Comparison of ENCODE assay signal across 8 mouse cellular contexts in the genomic region with DNA sequence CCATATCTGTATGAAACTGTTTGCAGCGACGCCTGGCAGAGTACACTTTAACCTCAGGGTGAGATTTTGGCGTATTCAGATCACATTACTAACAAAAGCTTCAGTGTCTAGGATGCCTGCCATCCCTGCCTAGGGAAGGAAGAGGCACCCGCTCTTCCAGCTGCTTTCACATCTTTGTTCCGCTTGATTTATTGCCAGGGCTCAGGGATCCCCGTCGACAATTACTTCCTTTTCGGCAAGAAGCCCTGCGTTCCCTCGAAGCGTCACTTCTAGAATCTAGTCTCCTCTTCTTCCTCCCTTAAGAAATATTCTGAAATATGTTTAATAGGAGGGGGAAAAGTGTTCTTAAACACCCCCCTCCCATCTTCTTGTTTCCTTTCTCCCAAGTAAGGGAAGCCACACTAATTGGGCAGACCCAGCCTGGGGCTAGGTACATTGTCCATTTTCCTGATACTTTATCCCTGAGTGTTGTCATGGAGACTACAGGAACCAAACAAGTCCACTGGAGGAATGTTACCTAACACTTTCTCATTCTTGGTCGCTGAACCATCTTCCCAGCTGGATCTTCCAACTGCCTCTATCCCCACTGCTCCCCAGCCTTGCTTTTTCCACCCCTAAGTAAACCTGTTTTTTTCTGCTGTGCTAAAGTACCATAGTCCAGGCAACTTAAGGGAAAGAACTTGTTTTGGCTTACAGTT. TPM values are rescaled to one million over a fixed set of nuclear protein-coding genes. Genes with fewer than 3 reads are reported as not detected.
DNase-seq lines count a peak whose midpoint lies in the region; ATAC-seq and TF ChIP-seq lines count a peak whose summit lies in the region.

No protein-coding gene starts in this region.

- WGBS in heart, embryonic 11.5 days (ENCODE audit: insufficient replicate concordance) = 27% methylated on average over 12 of the region's 12 CpGs
- 13% methylated on average over 12 of the region's 12 CpGs for WGBS in limb, embryonic 10.5 days
- WGBS in cerebellum, adult 2 months = 5% methylated on average over 12 of the region's 12 CpGs

- ATAC-seq in heart, embryonic 11.5 days (replicated peaks; ENCODE audit: insufficient number of reproducible peaks, low FRiP score, low TSS enrichment) = no peak

- H3K4me1 ChIP-seq in heart, embryonic 11.5 days (ENCODE audit: control insufficient read depth, insufficient read depth, low read length) = no peaks in the 10 kb centered on the region
- peaks cover 18% of the 10 kb centered on the region for H3K4me1 ChIP-seq in limb, embryonic 10.5 days
- no peaks in the 10 kb centered on the region for H3K4me1 ChIP-seq in cerebellum, adult 2 months (ENCODE audit: control insufficient read depth, insufficient read depth, low read length)

- H3K9me3 ChIP-seq in heart, embryonic 11.5 days (replicated peaks; ENCODE audit: control insufficient read depth, low read length) = no peaks in the 10 kb centered on the region
- no peaks in the 10 kb centered on the region for H3K9me3 ChIP-seq in limb, embryonic 10.5 days (replicated peaks)

- no peak for TF ChIP-seq POLR2A in cerebellum, adult 2 months (IDR thresholded peaks at IDR 0.05; ENCODE audit: borderline replicate concordance, insufficient read depth, low read length)

- TF ChIP-seq CTCF in cerebellum, adult 2 months (IDR thresholded peaks at IDR 0.05; ENCODE audit: borderline replicate concordance, insufficient read depth, low read depth, low read length) = no peak

- no peaks in the 10 kb centered on the region for H3K36me3 ChIP-seq in heart, embryonic 11.5 days (ENCODE audit: control insufficient read depth, insufficient read depth, low read length)
- no peaks in the 10 kb centered on the region for H3K36me3 ChIP-seq in limb, embryonic 10.5 days

- DNase-seq in layer of hippocampus, postnatal 10 days (ENCODE audit: low spot score in 2 of 2) = peak; percentile 18 to 27
- DNase-seq in layer of hippocampus, postnatal 25 days (ENCODE audit: extremely low spot score in 1 of 2, low spot score in 1 of 2) = no peak
- peak; percentile 81 for DNase-seq in embryo, embryonic 10.5 days (ENCODE audit: low spot score)
- no peak for DNase-seq in limb, embryonic 10.5 days (ENCODE audit: low spot score)
- DNase-seq in retina, embryonic 14.5 days (ENCODE audit: low spot score) = peak; percentile 70
- no peak for DNase-seq in cerebellum, adult 2 months
- DNase-seq in cerebellum, adult 9-10 months = no peak

- H3K27ac ChIP-seq in heart, embryonic 11.5 days (ENCODE audit: low read depth, low read length) = no peak overlapping the region
- H3K27ac ChIP-seq in limb, embryonic 10.5 days = peak overlapping the region; percentile 42
- no peak overlapping the region for H3K27ac ChIP-seq in cerebellum, adult 2 months (ENCODE audit: insufficient read depth, low read length)

- no peak overlapping the region for H3K4me3 ChIP-seq in heart, embryonic 11.5 days (ENCODE audit: low read depth, low read length)
- peak overlapping the region; percentile 30 for H3K4me3 ChIP-seq in limb, embryonic 10.5 days
- H3K4me3 ChIP-seq in cerebellum, adult 2 months (replicated peaks; ENCODE audit: insufficient read depth, low read depth, low read length) = no peak overlapping the region

- no peak overlapping the region for H3K9ac ChIP-seq in heart, embryonic 11.5 days (ENCODE audit: low read depth, low read length)

- no peaks in the 10 kb centered on the region for H3K27me3 ChIP-seq in heart, embryonic 11.5 days (ENCODE audit: control insufficient read depth, insufficient read depth, low read length)
- H3K27me3 ChIP-seq in limb, embryonic 10.5 days (ENCODE audit: low read depth, poor library complexity, severe bottlenecking) = no peaks in the 10 kb centered on the region
- no peaks in the 10 kb centered on the region for H3K27me3 ChIP-seq in cerebellum, adult 2 months (ENCODE audit: control insufficient read depth, insufficient read depth, low read length)

- H3K4me2 ChIP-seq in heart, embryonic 11.5 days = peak overlapping the region; percentile 45

RNA-seq across cellular contexts. Expression of a gene that starts 23.0 kb away (rescaled TPM):
- total RNA-seq in layer of hippocampus, postnatal 10 days (2021) = 10 to 100 TPM; 22.5 to 30.1 TPM
- 10 to 100 TPM; 18.6 to 23.9 TPM for total RNA-seq in layer of hippocampus, postnatal 25 days (2021)
- polyA plus RNA-seq in heart, embryonic 11.5 days (2014; fragmentation: Nextera tagmentation; extraction: Ambion mirVana) = 24.5 and 25.8 TPM in 2 replicates
- 32.3 and 35.9 TPM in 2 replicates for polyA plus RNA-seq in limb, embryonic 10.5 days (2016; fragmentation: Nextera tagmentation; extraction: Ambion mirVana)
- polyA plus RNA-seq in cerebellum, adult 2 months (2012; rRNA removed) = 26.5 and 28.1 TPM in 2 replicates

RNA-seq across cellular contexts. Expression of a gene that starts 23.8 kb away (rescaled TPM):
- total RNA-seq in layer of hippocampus, postnatal 10 days (2021) = 10 to 100 TPM; 10.9 to 11.8 TPM
- total RNA-seq in layer of hippocampus, postnatal 25 days (2021) = 10 to 100 TPM; 11.3 to 12.0 TPM
- 17.4 and 17.5 TPM in 2 replicates for polyA plus RNA-seq in heart, embryonic 11.5 days (2014; fragmentation: Nextera tagmentation; extraction: Ambion mirVana)
- 20.5 and 20.6 TPM in 2 replicates for polyA plus RNA-seq in limb, embryonic 10.5 days (2016; fragmentation: Nextera tagmentation; extraction: Ambion mirVana)
- polyA plus RNA-seq in cerebellum, adult 2 months (2012; rRNA removed) = 11.5 and 11.9 TPM in 2 replicates

RNA-seq across cellular contexts. Expression of a gene that starts 52.5 kb away (rescaled TPM):
- 10 to 100 TPM; 19.9 to 21.5 TPM for total RNA-seq in layer of hippocampus, postnatal 10 days (2021)
- 10 to 100 TPM; 23.0 to 24.5 TPM for total RNA-seq in layer of hippocampus, postnatal 25 days (2021)
- polyA plus RNA-seq in heart, embryonic 11.5 days (2014; fragmentation: Nextera tagmentation; extraction: Ambion mirVana) = 9.5 and 13.1 TPM in 2 replicates
- 9.5 and 10.5 TPM in 2 replicates for polyA plus RNA-seq in limb, embryonic 10.5 days (2016; fragmentation: Nextera tagmentation; extraction: Ambion mirVana)
- polyA plus RNA-seq in cerebellum, adult 2 months (2012; rRNA removed) = 11.6 and 15.3 TPM in 2 replicates

Comparison
In these comparisons a context has a peak if more than half of its experiments do, and no peak if none do; other contexts are left out.
1. DNase-seq: peak in layer of hippocampus, postnatal 10 days (2 of 2), embryo, embryonic 10.5 days (single experiment) and retina, embryonic 14.5 days (single experiment); none in layer of hippocampus, postnatal 25 days (0 of 2), limb, embryonic 10.5 days (single experiment), cerebellum, adult 2 months (0 of 2) and cerebellum, adult 9-10 months (single experiment).